Mouse (Mus musculus): ENCODE measurements around the gene Grb2.

The Grb2 gene

DNA sequence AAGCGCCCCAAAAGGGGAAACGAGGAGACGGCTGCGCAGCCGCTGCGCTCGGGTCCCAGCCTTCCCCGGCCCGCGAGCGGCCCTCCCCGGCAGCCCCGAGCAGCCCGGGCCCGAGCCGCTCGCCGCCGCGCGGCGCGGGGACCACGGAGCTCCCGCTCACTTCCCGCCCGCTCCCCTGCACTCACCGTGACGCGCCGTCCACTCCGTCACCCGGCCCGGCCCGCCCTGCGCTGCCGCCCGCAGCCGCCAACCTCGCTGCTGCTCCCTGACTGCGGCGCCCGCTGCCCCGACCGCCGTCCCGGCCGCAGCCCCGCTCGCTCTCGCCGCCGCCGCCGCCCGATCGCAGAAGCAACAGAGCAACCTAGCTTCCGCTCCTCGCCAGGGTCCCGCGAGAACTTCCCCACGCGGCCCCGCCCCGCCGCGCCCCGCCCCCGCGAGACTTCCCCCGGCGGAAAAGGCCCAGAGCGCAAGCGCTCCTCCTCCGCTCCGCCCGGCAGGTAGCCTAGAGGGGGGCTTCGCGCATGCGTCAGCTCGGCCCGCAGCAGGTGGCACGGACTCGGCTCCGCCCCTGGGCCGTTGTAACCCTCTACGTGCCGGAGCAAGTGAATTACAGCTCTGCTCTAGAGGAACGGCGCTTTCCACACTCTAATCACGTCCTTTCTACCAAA is at the start of gene Grb2:
TSS of gene Grb2 (minus strand) at position 389 of the 668 bp plus-strand sequence.
- DNase-seq (ENCODE audit: low read depth), result peak; percentile 82

DNA sequence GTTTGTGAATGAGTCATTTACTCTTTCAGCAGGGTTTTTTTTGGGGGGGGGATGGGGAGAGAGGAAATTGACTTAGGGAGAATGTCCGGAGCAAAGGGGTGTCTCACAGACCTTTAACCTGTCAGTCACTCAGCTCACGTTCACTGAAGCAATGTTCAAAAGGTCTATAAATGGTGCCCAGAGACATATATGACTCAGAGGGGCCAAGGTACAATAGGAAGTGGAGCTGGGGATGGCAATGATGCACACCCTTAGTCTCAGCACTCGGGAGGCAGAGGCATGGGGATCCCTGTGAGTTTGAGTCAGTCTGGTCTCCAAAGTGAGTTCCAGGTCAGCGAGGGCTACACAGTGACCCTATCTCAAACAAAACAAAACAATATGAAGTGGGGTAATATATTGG is 45.1 kb upstream of the Grb2 start:
- DNase-seq (ENCODE audit: low read depth), result no peak

DNA sequence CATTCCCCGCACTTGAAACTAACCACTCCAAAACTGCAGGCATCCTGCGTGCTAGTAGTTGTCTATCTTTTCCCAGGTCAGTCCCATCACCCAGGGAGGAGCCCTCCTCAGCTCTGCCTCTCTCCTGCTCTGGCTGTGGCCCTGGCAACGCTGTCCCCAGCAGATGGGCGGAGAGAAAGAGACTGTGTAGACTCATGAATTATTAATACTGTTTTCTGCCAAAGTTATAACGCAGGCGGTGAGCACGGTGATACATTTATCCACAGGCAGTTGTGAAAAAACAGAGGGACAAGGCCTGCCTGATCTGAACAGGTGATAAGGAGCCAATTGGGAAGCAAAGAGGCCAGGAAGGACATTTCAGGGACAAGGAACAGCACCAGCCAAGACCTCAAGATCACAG is 44.3 kb upstream of the Grb2 start:
- DNase-seq (ENCODE audit: low read depth), result no peak

DNA sequence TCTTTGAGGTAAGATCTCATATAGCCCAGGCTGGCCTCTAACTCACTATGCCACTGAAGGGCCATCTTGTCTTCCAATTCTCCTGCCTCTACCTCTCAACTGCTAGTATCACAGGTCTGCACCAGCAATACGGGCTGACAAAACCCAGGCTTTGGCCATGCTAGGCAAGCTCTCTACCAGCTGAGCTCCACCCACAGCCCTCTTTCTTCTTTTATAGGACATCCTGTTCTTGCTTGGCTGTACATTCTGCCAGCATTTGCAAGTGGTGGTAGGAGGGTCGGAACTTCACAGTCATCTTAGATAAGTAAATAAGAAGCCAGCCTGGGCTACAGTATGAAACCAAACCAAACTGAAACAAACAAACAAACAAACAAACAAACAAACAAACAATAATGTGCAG is 43.3 kb upstream of the Grb2 start:
- no peak for DNase-seq (ENCODE audit: low read depth)

- DNase-seq (ENCODE audit: low read depth), result no peak
These were observed 41.4 kb upstream of the Grb2 start for GRCm38 (mm10) chr11:115749834-115750233.

DNA sequence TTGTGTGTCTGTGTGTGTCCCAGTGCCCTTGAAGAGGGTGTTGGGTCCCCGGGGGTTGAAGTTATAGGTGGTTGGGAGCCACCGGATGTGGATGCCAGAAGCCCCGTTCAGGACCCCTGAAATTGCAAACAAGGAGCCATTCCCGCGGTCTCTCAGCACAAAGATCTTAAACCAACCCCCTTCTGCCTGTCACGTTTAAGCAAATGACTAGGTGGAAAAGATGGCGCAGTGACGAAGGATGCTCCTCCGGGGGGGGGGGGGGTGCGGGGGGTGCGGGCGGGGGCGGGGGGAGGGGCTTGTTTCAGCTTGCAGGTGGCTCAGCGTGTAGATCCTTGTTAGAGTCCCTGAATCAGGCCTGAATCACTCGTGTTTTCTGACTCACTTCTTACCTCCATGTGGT is 39.0 kb upstream of the Grb2 start:
- DNase-seq (ENCODE audit: low read depth), result no peak

DNA sequence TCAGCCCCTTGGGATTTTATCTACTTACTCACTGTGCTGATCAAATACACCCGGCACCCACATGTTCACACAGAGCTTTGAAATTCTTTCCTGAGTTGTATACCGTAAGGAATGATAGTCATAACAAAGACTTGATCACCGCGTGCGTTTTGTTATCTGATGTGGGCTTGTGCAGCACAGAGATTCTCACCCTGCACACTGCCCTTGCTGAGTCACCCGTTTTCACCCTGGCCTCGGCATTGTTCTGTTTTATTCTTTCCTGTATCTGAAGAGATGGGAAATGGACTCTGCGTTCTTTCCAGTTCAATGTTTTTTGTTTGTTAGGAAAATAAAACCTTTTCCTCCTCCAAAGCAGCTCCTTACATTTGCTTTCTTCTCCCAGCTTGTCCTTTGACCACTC is 38.4 kb upstream of the Grb2 start:
- no peak for DNase-seq (ENCODE audit: low read depth)

GRCm38 (mm10) chr11:115746109-115746508 is 37.7 kb upstream of the Grb2 start:
- DNase-seq (ENCODE audit: low read depth), result no peak

GRCm38 (mm10) chr11:115744385-115744784 is 36.0 kb upstream of the Grb2 start:
- DNase-seq (ENCODE audit: low read depth), result no peak

GRCm38 (mm10) chr11:115742926-115743325 is 34.5 kb upstream of the Grb2 start:
- no peak for DNase-seq (ENCODE audit: low read depth)

DNA sequence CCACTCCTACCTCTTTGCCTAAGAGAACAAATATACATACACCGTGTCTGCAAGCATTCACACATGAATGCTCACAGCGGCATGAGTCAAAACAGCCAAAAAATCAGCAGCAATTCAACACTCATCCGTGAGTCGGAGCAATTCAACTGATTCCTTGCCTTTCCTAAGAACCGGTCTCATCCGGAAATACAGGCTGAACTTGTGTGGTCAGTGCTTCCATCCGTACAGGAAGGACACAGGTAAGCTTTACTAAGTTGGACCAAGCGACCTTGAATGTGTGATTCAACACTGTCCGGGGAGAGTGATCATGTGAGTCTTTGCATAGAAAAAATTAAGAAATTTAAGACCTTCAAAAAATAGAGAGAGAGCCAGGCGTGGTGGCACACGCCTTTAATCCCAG is 32.7 kb upstream of the Grb2 start:
- no peak for DNase-seq (ENCODE audit: low read depth)

DNA sequence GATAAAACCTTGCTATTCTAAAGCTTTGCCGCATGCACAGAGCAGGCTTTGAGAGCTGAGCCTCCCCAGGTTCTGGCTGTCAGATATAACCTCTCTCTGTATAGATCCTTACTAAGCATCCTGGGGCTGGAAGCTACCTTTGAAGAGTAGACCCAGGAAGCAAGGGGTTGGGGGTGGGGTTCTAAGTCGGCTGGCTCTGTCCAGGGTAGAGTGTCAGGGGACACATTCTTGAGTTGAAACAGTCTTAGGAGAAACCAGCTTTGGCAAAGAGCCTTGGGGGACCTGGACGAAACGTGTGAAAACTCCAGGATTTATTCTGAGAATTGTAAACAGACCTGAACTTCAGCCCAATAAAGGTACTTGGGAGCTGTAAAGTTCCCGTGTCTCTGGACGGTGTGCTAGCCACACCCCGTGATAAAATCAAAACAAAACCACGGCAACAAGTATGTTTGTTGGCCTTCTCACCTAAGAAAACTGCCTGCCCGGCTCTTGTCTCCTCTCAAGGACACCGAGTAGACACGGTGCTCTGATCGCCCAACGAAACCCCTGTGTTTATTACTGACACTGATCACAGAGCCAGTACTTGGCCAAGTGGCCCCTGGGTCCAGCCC is 30.0 kb upstream of the Grb2 start:
- no peak for DNase-seq (ENCODE audit: low read depth)

DNA sequence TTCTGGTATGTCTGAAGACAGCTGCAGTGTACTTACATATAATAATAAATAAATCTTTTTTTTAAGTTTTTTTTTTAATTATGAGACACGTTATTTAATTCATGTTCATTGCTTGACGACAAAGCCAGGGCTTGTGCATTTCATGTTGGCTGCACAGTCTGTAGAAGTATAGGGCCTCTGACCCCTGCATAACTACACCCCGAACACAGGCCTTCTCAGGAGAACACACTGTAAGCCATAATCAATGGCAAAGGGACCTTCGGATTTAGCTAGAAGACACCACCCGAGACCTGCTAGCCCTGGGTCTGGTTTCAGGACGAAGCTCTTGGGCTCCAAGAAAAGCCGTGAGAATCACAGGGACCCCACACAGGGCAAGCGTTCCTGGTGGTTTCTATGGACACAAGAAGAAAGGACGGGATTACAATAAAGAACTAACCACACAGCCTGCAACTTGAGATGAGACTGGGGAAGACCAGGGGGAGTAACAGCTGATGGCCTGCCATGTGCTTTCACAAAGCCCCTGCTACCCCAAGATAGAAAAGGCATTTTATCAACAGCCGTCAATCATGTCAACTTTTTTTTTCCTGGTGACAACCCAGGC is 29.3 kb upstream of the Grb2 start:
- DNase-seq (ENCODE audit: low read depth), result no peak

DNA sequence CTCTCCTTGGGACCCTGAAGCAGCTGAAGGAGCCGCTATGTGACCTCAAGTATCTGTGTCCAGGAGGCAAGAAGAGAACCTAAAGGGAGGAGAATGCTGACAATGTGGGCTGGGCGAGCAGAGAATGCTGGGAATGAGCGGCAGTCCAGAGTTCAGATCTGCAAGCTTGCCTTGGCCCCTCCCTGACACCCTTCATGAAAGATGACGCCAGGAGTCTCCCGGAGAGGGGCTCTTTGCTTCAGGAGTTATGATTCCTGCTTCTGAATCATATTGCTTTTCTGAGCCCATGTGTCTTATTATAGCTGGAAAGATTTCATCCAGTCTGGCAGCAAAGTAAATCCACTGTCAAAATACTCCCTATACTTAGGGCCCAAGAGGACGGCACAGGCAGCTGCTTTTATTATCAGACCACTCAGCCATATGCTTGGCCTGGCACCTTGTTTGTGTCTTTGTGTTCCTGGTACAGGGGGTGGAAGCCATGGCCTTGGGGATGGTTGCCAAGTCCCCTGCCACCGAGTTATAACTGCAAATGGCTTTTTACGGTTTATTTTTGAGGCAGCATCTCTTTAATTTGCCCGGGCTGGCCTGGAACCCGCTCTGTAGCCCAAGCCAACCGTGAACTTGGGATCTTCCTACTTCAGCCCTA is 25.8 kb upstream of the Grb2 start:
- no peak for DNase-seq (ENCODE audit: low read depth)

- no peak for DNase-seq (ENCODE audit: low read depth)
These were observed 14.8 kb upstream of the Grb2 start for GRCm38 (mm10) chr11:115723231-115723630.

- DNase-seq (ENCODE audit: low read depth), result peak; percentile 77
These were observed 14.2 kb upstream of the Grb2 start for GRCm38 (mm10) chr11:115722638-115723037.

DNA sequence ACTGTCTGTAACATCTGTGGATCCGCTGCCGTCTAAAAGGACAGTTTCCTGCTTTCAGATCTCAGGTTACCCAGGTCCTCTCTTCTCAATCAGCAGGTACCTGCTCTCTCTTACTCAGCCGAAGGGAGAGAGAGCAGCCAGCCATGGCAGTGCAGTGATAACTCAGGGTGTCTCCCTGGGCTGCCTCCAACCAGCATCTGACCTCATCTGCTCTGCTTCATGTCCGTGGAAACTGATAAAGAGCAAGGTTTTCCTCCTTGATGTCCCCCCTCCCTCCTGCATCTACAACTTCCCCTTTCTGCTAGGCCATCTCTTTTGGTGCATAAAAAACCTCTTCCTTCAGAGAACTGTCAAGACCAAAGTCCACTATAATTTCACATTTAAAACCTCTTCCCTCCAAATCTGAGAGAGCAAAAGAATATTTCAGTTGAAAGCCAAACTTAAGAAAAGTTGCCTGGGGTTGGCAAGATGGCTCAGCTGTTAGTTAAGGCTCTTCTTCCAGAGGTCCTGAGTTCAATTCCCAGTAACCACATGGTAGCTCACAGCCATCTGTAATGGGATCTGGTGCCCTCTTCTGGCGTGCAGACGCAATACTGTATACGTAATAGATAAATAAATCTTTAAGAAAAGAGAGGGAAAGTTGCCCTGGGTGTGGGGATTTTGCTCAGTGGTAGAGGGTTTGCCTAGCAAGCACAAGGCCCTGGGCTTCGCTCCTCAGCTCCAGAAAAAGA is 9.4 kb upstream of the Grb2 start:
- no peak for DNase-seq (ENCODE audit: low read depth)

GRCm38 (mm10) chr11:115716410-115717338 is 8.3 kb upstream of the Grb2 start:
- no peak for DNase-seq (ENCODE audit: low read depth)

DNA sequence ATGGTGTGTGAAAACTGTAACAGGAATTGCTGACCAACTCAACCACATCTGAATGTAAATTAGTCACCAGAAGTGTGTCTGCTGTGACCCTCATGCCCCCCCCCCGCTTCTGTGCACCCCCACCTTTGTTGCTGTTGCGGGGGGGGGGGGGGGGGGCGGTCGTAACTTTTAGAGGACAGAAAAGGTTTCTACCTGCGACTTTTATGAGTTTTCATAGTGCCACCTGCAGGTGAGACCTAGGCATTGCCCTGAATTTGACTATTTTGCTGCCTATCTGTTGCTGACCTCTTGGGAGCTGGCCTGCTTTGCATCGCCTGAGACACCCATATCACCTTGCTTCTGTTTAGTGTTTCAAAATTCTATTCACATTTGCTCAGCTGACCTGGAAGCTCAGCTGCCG is 6.1 kb upstream of the Grb2 start:
- no peak for DNase-seq (ENCODE audit: low read depth)

GRCm38 (mm10) chr11:115713447-115713846 is 5.0 kb upstream of the Grb2 start:
- DNase-seq (ENCODE audit: low read depth), result no peak

DNA sequence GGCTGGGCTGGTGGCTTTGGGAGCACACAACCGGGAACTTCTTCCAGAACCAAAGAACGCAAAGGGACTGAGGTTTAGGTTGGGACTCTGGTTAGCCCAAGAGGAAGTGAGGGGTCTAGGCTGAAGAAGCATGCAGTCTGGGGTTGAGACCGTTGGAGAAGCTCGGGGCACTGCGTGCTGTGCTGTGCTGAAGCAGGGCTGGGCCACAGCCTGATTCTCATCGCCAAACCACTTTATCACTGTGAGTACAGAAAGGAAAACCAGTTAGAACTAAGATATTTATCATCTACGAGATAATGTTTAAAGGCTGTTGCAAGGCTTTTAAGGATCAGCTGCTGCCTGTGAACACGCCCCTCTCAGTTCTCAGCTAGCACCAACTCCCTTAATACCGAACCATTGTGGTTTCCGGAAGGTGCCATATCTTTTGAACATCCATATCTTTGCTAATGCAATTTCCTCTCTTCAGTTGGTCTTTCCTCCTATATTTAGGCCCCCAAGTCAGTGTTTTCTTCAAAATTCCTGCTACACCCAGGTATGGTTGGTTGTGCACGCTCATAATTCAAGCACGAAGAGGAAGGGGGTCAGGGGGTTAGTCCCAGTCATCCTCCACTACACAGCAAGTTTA is 4.4 kb upstream of the Grb2 start:
- DNase-seq (ENCODE audit: low read depth), result no peak

Data from fibroblast of lung, adult 2 months (primary cell).